Mouse (Mus musculus) activated CD4-positive, CD25-positive, alpha-beta regulatory T cell (primary cell): ENCODE measurements around the gene Brpf3. TPM values are rescaled to one million over a fixed set of nuclear protein-coding genes. Genes with fewer than 3 reads are reported as not detected.

Experiments used
- polyA plus RNA-seq, 2 experiments: library from polyadenylated mRNA; unstranded; fragments of 100-300 nt; shearing (Covaris generic); gene quantifications; one replicate each; pipeline ENCODE4 v1.2.1; 2017

Brpf3 gene
- 10 to 100 TPM in 1 of 2 experiments, 1 to 10 TPM in 1; 9.6 to 10.1 TPM for polyA plus RNA-seq

DNA sequence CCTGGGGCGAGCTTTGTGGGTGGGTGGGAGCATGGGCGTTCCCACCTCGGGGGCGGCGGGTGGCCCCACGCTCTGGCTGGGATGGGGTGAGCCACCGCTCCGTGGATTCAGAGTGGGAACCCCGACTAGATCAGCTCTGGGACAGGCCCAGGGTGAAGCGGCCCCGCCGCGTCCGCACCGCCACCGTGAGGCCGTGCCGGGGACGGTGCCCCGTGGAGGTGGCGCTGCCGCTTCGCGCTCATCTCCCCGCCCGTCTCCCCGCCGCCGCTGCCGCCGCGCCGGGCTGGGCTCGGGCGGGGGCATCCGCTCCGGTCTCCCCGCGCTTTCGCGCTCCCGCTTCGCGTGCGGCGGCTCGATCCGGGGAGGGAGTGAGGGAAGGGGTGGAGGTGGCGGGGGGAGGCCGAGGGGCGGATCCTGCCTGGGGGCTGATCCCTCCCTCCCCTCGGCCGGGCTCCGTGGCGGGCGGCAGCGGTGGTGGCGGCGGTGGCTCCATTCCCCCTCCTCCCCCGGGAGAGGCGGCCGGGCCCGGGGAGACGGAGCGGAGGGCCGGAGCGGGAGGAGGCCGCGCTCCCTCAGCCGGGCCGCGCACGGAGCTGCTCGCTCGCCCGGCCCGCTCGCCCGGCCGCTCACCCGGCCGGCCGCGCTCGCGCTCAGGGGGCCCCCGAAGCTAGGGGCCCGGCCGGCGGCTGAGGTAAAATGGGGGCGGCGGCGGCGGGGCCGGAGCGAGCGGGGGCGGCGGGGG lies at the start of gene Brpf3:
Gene Brpf3, plus strand, starts transcription at position 420 of the 742 bp plus-strand sequence.

GRCm38 (mm10) chr17:28769121-28769874 lies 31.6 kb upstream of the Brpf3 start, which contains the start of gene Mapk13:
Gene Mapk13, plus strand, starts transcription at chr17:28769297.

DNA sequence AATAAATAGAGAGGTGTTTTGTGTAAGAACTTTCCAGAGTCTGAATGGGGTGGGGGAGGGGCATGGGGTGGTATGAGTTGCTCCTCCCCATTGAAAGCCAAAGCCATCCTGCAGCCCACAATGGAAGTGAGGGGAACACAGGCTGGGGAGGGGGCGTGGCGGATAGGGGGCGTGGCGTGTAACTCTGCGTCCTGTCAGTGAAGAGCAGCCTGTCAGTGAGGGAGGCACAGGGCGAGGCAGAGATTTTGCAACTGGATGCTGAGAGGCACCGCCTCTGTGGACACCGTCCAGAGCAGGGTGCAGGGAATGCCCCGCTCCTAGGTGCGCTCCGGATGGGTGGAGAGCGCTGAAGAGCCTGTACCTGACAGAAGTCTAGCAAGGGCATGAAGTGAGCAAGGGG lies 57.3 kb downstream of the Brpf3 start, which contains the start of gene Pnpla1:
Gene Pnpla1, plus strand, starts transcription at position 207 of the 400 bp plus-strand sequence.

Other genes with a start within 250 kb of the Brpf3 start
- under 1 TPM in 1 of 2 experiments, not detected in 1; 0.52 TPM for gene Clps, start 240.3 kb upstream of the Brpf3 start, polyA plus RNA-seq
- 1 to 10 TPM in 1 of 2 experiments, under 1 TPM in 1; 0.33 to 1.6 TPM for gene Lhfpl5, start 225.4 kb upstream of the Brpf3 start, polyA plus RNA-seq
- gene Srpk1, start 178.4 kb upstream of the Brpf3 start, polyA plus RNA-seq: 100 to 1,000 TPM; 192 to 194 TPM
- under 1 TPM; 0.42 to 0.95 TPM for gene Slc26a8, start 110.9 kb upstream of the Brpf3 start, polyA plus RNA-seq
- gene Mapk14, start 109.8 kb upstream of the Brpf3 start, polyA plus RNA-seq: 10 to 100 TPM; 77.2 to 83.0 TPM
- 1 to 10 TPM; 4.8 to 8.9 TPM for gene AC170998.1, start 75.0 kb upstream of the Brpf3 start, polyA plus RNA-seq
- 1 to 10 TPM in 1 of 2 experiments, not detected in 1; 1.7 TPM for gene Mapk13, start 31.8 kb upstream of the Brpf3 start, polyA plus RNA-seq
- under 1 TPM in 1 of 2 experiments, not detected in 1; 0.05 TPM for gene Pnpla1, start 57.3 kb downstream of the Brpf3 start, polyA plus RNA-seq
- 1 to 10 TPM in 1 of 2 experiments, under 1 TPM in 1; 0.80 to 1.8 TPM for gene 4930539E08Rik, start 114.2 kb downstream of the Brpf3 start, polyA plus RNA-seq
- not detected for gene Pxt1, start 142.8 kb downstream of the Brpf3 start, polyA plus RNA-seq
- 10 to 100 TPM; 59.6 to 83.2 TPM for gene Kctd20, start 150.9 kb downstream of the Brpf3 start, polyA plus RNA-seq
- gene Stk38, start 206.9 kb downstream of the Brpf3 start, polyA plus RNA-seq: 100 to 1,000 TPM; 253 to 316 TPM
- gene Srsf3, start 231.5 kb downstream of the Brpf3 start, polyA plus RNA-seq: 100 to 1,000 TPM; 435 to 483 TPM